Mouse (Mus musculus) forebrain, embryonic 16.5 days (tissue): ENCODE measurements around the gene Psmd3. TPM values are rescaled to one million over a fixed set of nuclear protein-coding genes. Genes with fewer than 3 reads are reported as not detected.

ENCODE experiments used
- ATAC-seq: fragments of 200-750 bp; cut with Nextera tagmentation; 2 replicates; pipeline ENCODE4 v1.8.0; 2017; ENCODE audit warnings: mild to moderate bottlenecking, moderate library complexity
- H3K27ac ChIP-seq: fragments of 300-500 bp; sonication (generic); 2 replicates; pipeline ENCODE4 v1.5.1; 2014; ENCODE audit warnings: low read length, control low read depth
- H3K27me3 ChIP-seq: fragments of 300-500 bp; sonication (generic); replicated peaks from 2 replicates; pipeline ENCODE4 v1.6.1; 2014; ENCODE audit warnings: low read length; ENCODE audit not compliant: control insufficient read depth, insufficient read depth
- H3K36me3 ChIP-seq: fragments of 300-500 bp; sonication (generic); 2 replicates; pipeline ENCODE4 v1.6.1; 2014; ENCODE audit not compliant: control insufficient read depth, insufficient read depth
- H3K4me1 ChIP-seq: fragments of 300-500 bp; sonication (generic); replicated peaks from 2 replicates; pipeline ENCODE4 v1.6.1; 2014; ENCODE audit warnings: low read length; ENCODE audit not compliant: control insufficient read depth, insufficient read depth
- H3K4me2 ChIP-seq: fragments of 300-500 bp; sonication (generic); 2 replicates; pipeline ENCODE4 v1.6.1; 2014; ENCODE audit warnings: mild to moderate bottlenecking, low read length, control low read depth
- H3K4me3 ChIP-seq: fragments of 300-500 bp; sonication (generic); replicated peaks from 2 replicates; pipeline ENCODE4 v1.5.1; 2014; ENCODE audit warnings: mild to moderate bottlenecking, low read length, control low read depth
- H3K9ac ChIP-seq: fragments of 300-500 bp; sonication (generic); replicated peaks from 2 replicates; pipeline ENCODE4 v1.6.1; 2014; ENCODE audit warnings: low read depth, low read length, control low read depth
- H3K9me3 ChIP-seq: fragments of 300-500 bp; sonication (generic); 2 replicates; pipeline ENCODE4 v1.6.1; 2016; ENCODE audit warnings: low read length; ENCODE audit not compliant: control insufficient read depth
- WGBS: fragments of 180-500 bp; shearing (Covaris S2); extraction: QIAGEN DNeasy Blood & Tissue Kit; methylation state at CpG from one replicate; pipeline ENCODE4 v1.1.7; 2014; 5-methylcytosine and 5-hydroxymethylcytosine counted together
- polyA plus RNA-seq: library from polyadenylated mRNA; unstranded; fragments of >200 nt; fragmentation: Nextera tagmentation; extraction: Ambion mirVana; gene quantifications from 2 replicates; pipeline ENCODE4 v1.2.1, GENCODE M21; 2015

Psmd3 gene
- polyA plus RNA-seq, 1 experiment from 2014 or later, result 197 TPM

DNA sequence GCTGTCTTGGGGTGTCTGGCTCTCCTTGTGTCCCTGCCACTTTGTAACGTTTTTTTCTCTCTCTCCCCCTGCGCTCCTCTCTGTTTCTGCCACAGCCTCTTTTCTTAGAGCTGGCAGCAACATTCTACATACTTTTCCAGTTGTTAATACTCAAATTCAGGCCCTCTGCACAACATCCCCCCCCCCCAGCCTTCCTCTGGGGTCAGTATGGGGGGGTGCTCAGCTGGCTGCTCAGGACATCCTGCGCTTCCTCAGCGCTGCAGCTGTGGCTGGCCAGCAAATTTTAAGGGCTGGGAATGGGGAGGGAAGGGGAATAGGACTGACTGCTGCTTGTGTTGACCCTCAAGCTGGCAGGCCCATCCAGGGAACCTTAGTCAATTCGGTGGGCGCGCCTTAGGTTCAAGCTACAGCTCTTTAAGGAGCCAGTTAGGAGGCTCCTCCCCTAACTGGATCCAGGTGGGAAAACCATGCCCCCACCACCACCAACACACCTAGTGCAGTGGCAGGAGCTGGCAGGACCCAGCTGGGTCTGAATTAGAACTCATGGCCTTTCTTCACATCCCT is 62.2 kb downstream of the Psmd3 start:
- Histone ChIP-seq H3K36me3 (no peaks in the 10 kb centered on the region), H3K4me1 (peaks cover 81% of the 10 kb centered on the region), H3K9ac (peak overlapping the region; percentile 98), H3K9me3 (no peaks in the 10 kb centered on the region), H3K4me2 (peak overlapping the region; percentile 96), H3K27ac (peak overlapping the region; percentile 99), H3K27me3 (no peaks in the 10 kb centered on the region), H3K4me3 (peak overlapping the region; percentile 93)
- no peak for ATAC-seq
- WGBS, result 35% methylated on average over 7 of the region's 7 CpGs

Other genes with a start within 250 kb of the Psmd3 start
- 243 and 253 TPM in 2 replicates for gene Mien1, start 243.6 kb upstream of the Psmd3 start, polyA plus RNA-seq
- 0.51 and 0.70 TPM in 2 replicates for gene Grb7, start 236.2 kb upstream of the Psmd3 start, polyA plus RNA-seq
- not detected in 2 replicates for gene Ikzf3, start 136.5 kb upstream of the Psmd3 start, polyA plus RNA-seq
- gene Zpbp2, start 131.5 kb upstream of the Psmd3 start, polyA plus RNA-seq, result 0.25 TPM in 1 of 2 replicates, not detected in the other
- gene Ormdl3, start 95.2 kb upstream of the Psmd3 start, polyA plus RNA-seq, result 122 and 127 TPM in 2 replicates
- not detected in 2 replicates for gene Lrrc3c, start 84.3 kb upstream of the Psmd3 start, polyA plus RNA-seq
- 0.61 and 1.0 TPM in 2 replicates for gene Gm12355, start 56.9 kb upstream of the Psmd3 start, polyA plus RNA-seq
- not detected in 2 replicates for gene Gsdma3, start 56.2 kb upstream of the Psmd3 start, polyA plus RNA-seq
- not detected in 2 replicates for gene Gsdma2, start 35.8 kb upstream of the Psmd3 start, polyA plus RNA-seq
- not detected in 2 replicates for gene Gsdma, start 18.2 kb upstream of the Psmd3 start, polyA plus RNA-seq
- gene Csf3, start 18.7 kb downstream of the Psmd3 start, polyA plus RNA-seq, result not detected in 2 replicates
- gene Med24, start 46.9 kb downstream of the Psmd3 start, polyA plus RNA-seq, result 88.8 and 93.7 TPM in 2 replicates
- gene Thra, start 58.1 kb downstream of the Psmd3 start, polyA plus RNA-seq, result 177 and 182 TPM in 2 replicates
- 3.8 and 4.0 TPM in 2 replicates for gene Nr1d1, start 92.8 kb downstream of the Psmd3 start, polyA plus RNA-seq
- gene Msl1, start 113.0 kb downstream of the Psmd3 start, polyA plus RNA-seq, result 27.7 and 32.0 TPM in 2 replicates
- gene Casc3, start 122.4 kb downstream of the Psmd3 start, polyA plus RNA-seq, result 52.5 and 54.6 TPM in 2 replicates
- 4.5 and 7.3 TPM in 2 replicates for gene Rapgefl1, start 154.2 kb downstream of the Psmd3 start, polyA plus RNA-seq
- 4.6 and 5.1 TPM in 2 replicates for gene Wipf2, start 181.1 kb downstream of the Psmd3 start, polyA plus RNA-seq
- gene Cdc6, start 225.2 kb downstream of the Psmd3 start, polyA plus RNA-seq, result 10.3 and 10.9 TPM in 2 replicates
- gene Rara, start 245.3 kb downstream of the Psmd3 start, polyA plus RNA-seq, result 9.5 and 10.6 TPM in 2 replicates